Mouse (Mus musculus) adrenal gland, postnatal 36 days (tissue): ENCODE measurements around the gene Ascl2. TPM values are rescaled to one million over a fixed set of nuclear protein-coding genes. Genes with fewer than 3 reads are reported as not detected.
A peak's percentile ranks its signal among the peaks of the same experiment; 100 is the strongest.

ENCODE experiments used
- DNase-seq, 2 experiments: peaks; one replicate each; pipeline ENCODE4 v3.0.0; 2021; ENCODE audit warnings: mixed read lengths in 1 of 2
- total RNA-seq, 2 experiments: library from RNA; stranded (reverse); gene quantifications; 2 replicates each; pipeline ENCODE4 v1.2.3; 2021

Gene Ascl2
- total RNA-seq, 2 experiments from 2014 or later: 0.46 TPM; not detected in 1

- peak; percentile 53 to 63 for DNase-seq
Observed at GRCm38 (mm10) chr7:143002679-143003078, 33.6 kb upstream of the Ascl2 start.

GRCm38 (mm10) chr7:142997403-142998150 lies 28.5 kb upstream of the Ascl2 start:
- DNase-seq: peak in 1 of 2 experiments; percentile 26

GRCm38 (mm10) chr7:142996998-142997397 lies 27.9 kb upstream of the Ascl2 start:
- no peak for DNase-seq

GRCm38 (mm10) chr7:142995630-142996338 lies 26.7 kb upstream of the Ascl2 start:
- no peak for DNase-seq

GRCm38 (mm10) chr7:142995004-142995403 lies 25.9 kb upstream of the Ascl2 start:
- no peak for DNase-seq

- DNase-seq: no peak
Observed at GRCm38 (mm10) chr7:142987718-142988117, 18.7 kb upstream of the Ascl2 start.

- no peak for DNase-seq
Observed at GRCm38 (mm10) chr7:142985146-142985545, 16.1 kb upstream of the Ascl2 start.

GRCm38 (mm10) chr7:142981908-142982307 lies 12.8 kb upstream of the Ascl2 start:
- DNase-seq: no peak

GRCm38 (mm10) chr7:142967884-142968808 lies 918 bp downstream of the Ascl2 start:
- DNase-seq: peak; percentile 63 to 66

GRCm38 (mm10) chr7:142967414-142967883 lies 1.6 kb downstream of the Ascl2 start:
- peak; percentile 83 to 86 for DNase-seq

GRCm38 (mm10) chr7:142959752-142960151 lies 9.3 kb downstream of the Ascl2 start:
- DNase-seq: no peak

- DNase-seq: no peak
Observed at GRCm38 (mm10) chr7:142958817-142959216, 10.2 kb downstream of the Ascl2 start.

GRCm38 (mm10) chr7:142956018-142956417 lies 13.0 kb downstream of the Ascl2 start:
- no peak for DNase-seq

- no peak for DNase-seq
Observed at GRCm38 (mm10) chr7:142949568-142949967, 19.5 kb downstream of the Ascl2 start.

GRCm38 (mm10) chr7:142937631-142938030 lies 31.4 kb downstream of the Ascl2 start:
- DNase-seq: no peak

- DNase-seq: no peak
Observed at GRCm38 (mm10) chr7:142935708-142936107, 33.4 kb downstream of the Ascl2 start.

GRCm38 (mm10) chr7:142932469-142932868 lies 36.6 kb downstream of the Ascl2 start:
- DNase-seq: no peak

GRCm38 (mm10) chr7:142931028-142931427 lies 38.0 kb downstream of the Ascl2 start, which contains the start of gene Th:
Gene Th, minus strand, starts transcription at chr7:142931128.
- no peak for DNase-seq

- no peak for DNase-seq
Observed at GRCm38 (mm10) chr7:142929516-142929915, 39.5 kb downstream of the Ascl2 start.

GRCm38 (mm10) chr7:142927293-142927692 lies 41.8 kb downstream of the Ascl2 start:
- no peak for DNase-seq

- DNase-seq: peak; percentile 80 to 82
Observed at GRCm38 (mm10) chr7:142918641-142919628, 50.1 kb downstream of the Ascl2 start.
